Mouse (Mus musculus): ENCODE data around the gene Id3. TPM values are rescaled to one million over a fixed set of nuclear protein-coding genes. Genes with fewer than 3 reads are reported as not detected.

Gene Id3
- polyA plus RNA-seq, 1 experiment from 2014 or later = 441 TPM

DNA sequence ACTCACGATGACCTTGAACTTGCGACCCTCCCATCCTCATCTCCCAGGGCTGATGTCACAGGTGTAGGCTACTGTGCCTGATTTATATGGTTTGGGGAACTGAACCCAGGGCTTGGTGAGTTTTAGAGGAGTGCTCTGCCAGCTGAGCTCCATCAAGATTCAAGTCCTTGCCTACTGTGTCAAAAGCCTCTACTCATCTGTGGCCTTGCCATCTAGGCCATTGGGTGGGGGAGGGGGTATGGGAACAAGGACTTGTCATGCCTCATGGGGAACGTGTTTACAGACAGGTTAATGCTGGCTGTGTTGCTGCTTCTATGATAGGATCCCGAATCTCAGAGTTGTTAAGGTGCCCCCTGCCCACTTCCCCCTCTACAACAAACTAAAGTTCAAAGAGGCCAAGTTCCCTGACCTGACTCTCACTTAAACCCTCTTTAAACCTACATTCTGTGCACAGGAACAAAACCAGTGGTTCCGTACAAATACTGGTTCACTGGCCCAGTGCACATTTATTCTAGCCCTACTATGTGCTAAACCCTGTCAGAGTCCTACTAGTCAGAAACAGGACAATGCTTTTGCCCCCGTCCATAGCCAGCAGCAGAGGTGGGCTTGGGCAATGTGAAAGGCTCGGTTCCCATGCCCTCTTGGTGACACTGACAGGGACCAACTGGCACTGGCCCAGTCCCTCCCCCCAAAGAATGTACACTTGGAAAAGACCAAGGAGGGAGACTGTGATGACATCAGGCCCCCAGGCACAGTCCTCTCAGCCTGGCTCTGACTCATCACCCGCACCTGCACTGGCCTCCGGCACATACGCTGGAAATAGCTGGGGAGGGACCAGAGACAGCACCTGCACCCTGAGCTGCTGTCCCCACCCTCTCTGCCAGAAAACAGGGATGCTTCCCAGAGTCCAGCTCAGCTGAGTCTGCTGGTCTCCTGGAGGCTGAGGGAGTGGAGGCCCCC lies 33.1 kb upstream of the Id3 start:
- no peak overlapping the region for H3K9ac ChIP-seq
- H3K9me3 ChIP-seq (replicated peaks) = no peaks in the 10 kb centered on the region
- H3K27me3 ChIP-seq = no peaks in the 10 kb centered on the region
- no peak overlapping the region for H3K4me3 ChIP-seq (replicated peaks)
- WGBS = 70% methylated on average over 10 of the region's 10 CpGs
- ATAC-seq (ENCODE audit: insufficient number of reproducible peaks, low FRiP score, low TSS enrichment, low read depth) = no peak
- H3K36me3 ChIP-seq = no peaks in the 10 kb centered on the region
- H3K4me2 ChIP-seq (replicated peaks) = no peak overlapping the region
- H3K4me1 ChIP-seq = peaks cover 22% of the 10 kb centered on the region
- no peak overlapping the region for H3K27ac ChIP-seq (replicated peaks)

DNA sequence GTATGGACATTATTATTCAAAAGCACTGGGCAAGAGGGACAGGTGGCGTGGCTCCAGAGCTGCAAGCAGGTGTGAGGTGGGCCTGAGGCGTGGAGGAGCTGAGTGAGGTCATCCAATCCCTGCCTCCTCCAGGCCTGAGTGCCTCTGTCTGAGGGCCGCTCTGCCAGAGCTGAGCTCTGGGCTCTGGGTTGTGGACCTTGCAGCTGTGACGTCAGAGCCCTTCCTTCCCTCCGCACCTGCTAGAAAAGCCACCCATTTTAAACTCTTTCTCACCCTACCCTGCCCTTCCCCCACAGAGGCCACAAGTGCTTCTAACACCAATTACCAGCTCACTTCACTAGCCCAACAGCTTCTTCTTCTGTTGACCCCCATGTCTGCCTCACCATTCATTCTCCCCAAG lies 31.0 kb upstream of the Id3 start:
- Histone ChIP-seq H3K4me2 (replicated peaks) (no peak overlapping the region), H3K4me1 (peaks cover 23% of the 10 kb centered on the region), H3K9ac (no peak overlapping the region), H3K27me3 (no peaks in the 10 kb centered on the region), H3K4me3 (replicated peaks) (no peak overlapping the region), H3K36me3 (no peaks in the 10 kb centered on the region), H3K9me3 (replicated peaks) (no peaks in the 10 kb centered on the region), H3K27ac (replicated peaks) (no peak overlapping the region)
- WGBS = 65% methylated on average over 5 of the region's 5 CpGs
- no peak for ATAC-seq (ENCODE audit: insufficient number of reproducible peaks, low FRiP score, low TSS enrichment, low read depth)

DNA sequence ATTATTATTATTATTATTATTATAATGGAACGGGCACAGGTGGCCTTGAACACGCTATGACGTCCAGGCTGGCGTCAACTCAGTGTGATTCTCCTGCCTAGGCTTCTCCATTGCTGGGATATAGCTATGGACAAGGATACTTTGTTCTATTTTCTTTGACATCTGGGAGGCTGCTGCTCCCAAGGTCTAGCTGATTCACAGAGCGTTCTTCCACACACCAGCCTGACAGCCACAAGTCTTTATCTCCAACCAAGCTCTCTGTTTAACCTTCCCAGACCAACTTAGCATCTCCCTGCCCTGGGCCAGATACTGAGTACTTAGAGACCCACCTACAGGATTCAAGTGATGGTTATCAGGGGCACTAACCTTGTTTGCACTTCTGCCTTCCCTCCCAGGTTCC lies 28.6 kb upstream of the Id3 start:
- H3K27ac ChIP-seq (replicated peaks) = no peak overlapping the region
- H3K4me2 ChIP-seq (replicated peaks) = no peak overlapping the region
- H3K27me3 ChIP-seq = no peaks in the 10 kb centered on the region
- WGBS = 79% methylated on average over 5 of the region's 5 CpGs
- no peaks in the 10 kb centered on the region for H3K9me3 ChIP-seq (replicated peaks)
- peaks cover 34% of the 10 kb centered on the region for H3K4me1 ChIP-seq
- H3K4me3 ChIP-seq (replicated peaks) = no peak overlapping the region
- H3K9ac ChIP-seq = no peak overlapping the region
- ATAC-seq (ENCODE audit: insufficient number of reproducible peaks, low FRiP score, low TSS enrichment, low read depth) = no peak
- H3K36me3 ChIP-seq = no peaks in the 10 kb centered on the region

DNA sequence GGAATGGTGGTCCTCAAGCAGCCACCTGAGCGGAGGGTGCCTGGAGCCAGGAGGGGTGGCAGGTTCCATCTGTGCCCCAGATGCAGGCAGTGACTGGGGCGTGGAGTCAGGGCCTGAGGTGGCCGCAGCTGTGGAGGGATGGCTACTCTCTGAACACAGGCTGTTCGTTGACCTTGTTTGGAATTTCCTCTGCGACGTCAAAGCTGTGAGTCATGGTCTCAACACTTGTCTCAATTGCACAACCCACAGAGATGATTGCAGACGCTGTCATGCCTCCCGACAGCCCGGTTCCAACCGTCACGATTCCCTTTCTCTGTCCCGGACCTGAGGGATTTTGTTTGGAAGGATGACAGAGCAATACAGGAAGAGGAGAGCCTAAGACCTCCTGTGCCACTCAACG lies 26.3 kb upstream of the Id3 start:
- Histone ChIP-seq H3K4me1 (peaks cover 31% of the 10 kb centered on the region), H3K36me3 (no peaks in the 10 kb centered on the region), H3K4me3 (replicated peaks) (no peak overlapping the region), H3K27ac (replicated peaks) (no peak overlapping the region), H3K27me3 (no peaks in the 10 kb centered on the region), H3K9me3 (replicated peaks) (no peaks in the 10 kb centered on the region), H3K4me2 (replicated peaks) (no peak overlapping the region), H3K9ac (no peak overlapping the region)
- WGBS = 29% methylated on average over 13 of the region's 13 CpGs
- ATAC-seq (ENCODE audit: insufficient number of reproducible peaks, low FRiP score, low TSS enrichment, low read depth) = no peak

DNA sequence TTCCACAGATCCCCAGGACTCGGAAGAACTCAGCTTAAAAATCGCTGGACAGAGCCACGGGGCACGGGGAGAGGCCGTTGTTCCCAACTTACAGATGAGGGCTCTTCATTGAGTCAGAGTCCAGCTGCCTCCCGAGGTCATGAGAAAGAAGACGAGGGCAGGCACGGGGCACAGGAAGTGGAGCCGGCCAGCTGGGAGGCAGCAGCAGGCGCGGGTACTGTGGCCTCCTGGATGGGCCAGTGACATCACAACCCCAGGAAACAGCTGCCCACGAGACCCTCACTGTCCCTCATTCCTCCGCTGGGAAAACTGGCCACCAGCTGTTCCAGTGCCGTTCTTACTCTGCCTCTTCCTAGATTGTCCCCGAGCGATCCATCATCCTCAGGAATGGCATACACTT lies 23.3 kb upstream of the Id3 start:
- 27% methylated on average over 16 of the region's 16 CpGs for WGBS
- Histone ChIP-seq H3K9me3 (replicated peaks) (no peaks in the 10 kb centered on the region), H3K4me3 (replicated peaks) (no peak overlapping the region), H3K36me3 (no peaks in the 10 kb centered on the region), H3K27ac (replicated peaks) (no peak overlapping the region; the same call in 1 of the 2 replicates), H3K27me3 (no peaks in the 10 kb centered on the region), H3K9ac (no peak overlapping the region), H3K4me1 (peaks cover 26% of the 10 kb centered on the region), H3K4me2 (replicated peaks) (no peak overlapping the region)
- no peak for ATAC-seq (ENCODE audit: insufficient number of reproducible peaks, low FRiP score, low TSS enrichment, low read depth)

DNA sequence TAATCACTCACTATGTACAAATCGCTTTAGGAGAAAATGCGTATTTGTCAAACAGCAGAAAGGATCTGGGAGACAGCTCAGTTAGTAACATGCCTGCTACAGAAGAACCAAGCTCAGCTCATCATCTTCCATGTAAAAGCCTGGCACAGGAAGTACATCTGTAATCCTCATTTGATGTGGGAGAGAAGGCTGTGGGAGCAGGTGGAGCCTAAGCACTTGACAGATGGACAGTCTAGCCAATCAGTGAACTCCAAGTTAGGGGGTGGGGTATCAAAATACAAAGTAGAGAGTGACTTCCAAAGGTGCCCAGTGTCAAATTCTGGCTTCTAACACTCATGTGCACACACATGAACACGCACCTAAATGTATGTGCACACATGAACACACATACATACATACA lies 22.1 kb upstream of the Id3 start:
- no peak overlapping the region for H3K4me2 ChIP-seq (replicated peaks)
- 94% methylated on average over 3 of the region's 3 CpGs for WGBS
- no peaks in the 10 kb centered on the region for H3K36me3 ChIP-seq
- H3K9ac ChIP-seq = no peak overlapping the region
- H3K4me3 ChIP-seq (replicated peaks) = no peak overlapping the region
- no peaks in the 10 kb centered on the region for H3K27me3 ChIP-seq
- no peak for ATAC-seq (ENCODE audit: insufficient number of reproducible peaks, low FRiP score, low TSS enrichment, low read depth)
- no peaks in the 10 kb centered on the region for H3K9me3 ChIP-seq (replicated peaks)
- H3K27ac ChIP-seq (replicated peaks) = no peak overlapping the region
- peaks cover 25% of the 10 kb centered on the region for H3K4me1 ChIP-seq

DNA sequence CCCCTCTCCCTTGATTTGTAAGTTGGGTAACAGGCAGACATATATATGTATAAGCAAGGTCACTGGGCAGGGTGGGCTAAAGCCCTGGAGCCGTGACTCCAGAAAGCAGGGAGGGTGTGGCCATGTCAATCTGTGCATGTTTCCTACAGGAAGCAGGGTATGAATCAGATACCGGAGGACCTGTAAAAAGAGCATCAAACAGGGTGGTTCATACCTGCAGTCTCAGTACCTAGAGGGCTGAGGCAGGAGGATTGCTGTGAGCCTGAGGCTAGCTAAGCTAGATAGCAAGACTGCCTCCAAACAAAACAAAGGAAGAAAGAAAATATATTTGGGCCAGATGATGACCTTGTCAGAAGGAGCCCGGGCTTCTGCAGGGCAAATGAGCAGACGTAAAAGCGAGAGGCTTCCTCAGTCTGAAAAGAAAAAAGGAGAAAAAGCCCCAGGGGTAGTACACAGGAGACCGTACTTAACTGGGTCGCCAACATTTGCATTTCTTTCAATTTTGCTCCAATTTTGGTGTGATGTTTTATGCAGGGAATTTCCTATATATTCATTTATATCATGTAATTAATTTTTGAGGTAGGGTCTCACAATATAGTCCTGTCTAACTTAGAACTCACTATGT lies 21.3 kb upstream of the Id3 start:
- Histone ChIP-seq H3K27ac (replicated peaks) (no peak overlapping the region), H3K9ac (no peak overlapping the region), H3K9me3 (replicated peaks) (no peaks in the 10 kb centered on the region), H3K27me3 (no peaks in the 10 kb centered on the region), H3K4me1 (peaks cover 20% of the 10 kb centered on the region), H3K36me3 (no peaks in the 10 kb centered on the region), H3K4me2 (replicated peaks) (no peak overlapping the region), H3K4me3 (replicated peaks) (no peak overlapping the region)
- WGBS = 74% methylated on average over 7 of the region's 7 CpGs
- ATAC-seq (ENCODE audit: insufficient number of reproducible peaks, low FRiP score, low TSS enrichment, low read depth) = no peak

DNA sequence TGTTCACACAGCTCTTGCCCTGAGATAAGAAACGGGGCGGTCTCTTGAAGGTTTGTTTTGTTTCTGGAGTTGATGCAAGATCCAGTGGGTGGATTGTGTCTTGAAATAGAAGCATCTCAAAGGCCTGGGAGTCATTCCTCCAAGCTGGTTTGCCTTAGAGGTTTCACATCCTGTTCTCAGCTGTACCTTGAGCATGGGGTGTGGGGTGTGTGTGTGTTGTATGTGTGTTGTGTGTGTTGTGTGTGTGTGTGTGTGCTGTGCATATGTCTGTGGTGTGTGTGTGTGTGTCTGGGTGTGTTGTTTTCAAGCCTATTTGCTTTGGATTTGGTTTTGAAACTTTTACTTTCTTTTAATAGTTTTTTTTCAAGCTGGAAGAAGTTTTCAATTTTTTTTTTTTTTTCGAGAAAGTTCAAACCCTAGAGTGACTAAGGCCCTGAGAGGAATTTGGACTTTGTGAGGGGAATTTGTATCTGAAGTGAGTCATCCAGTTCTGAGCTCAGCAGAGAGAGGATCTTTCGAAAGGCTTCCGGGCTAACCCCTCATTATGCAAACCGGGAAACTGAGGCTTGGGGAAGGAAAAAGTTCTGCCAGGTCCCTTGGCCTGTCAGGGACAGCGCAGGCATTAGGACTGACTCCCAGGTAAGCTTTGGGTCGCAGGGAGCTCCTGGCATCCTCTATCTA lies 20.0 kb upstream of the Id3 start:
- peaks cover 17% of the 10 kb centered on the region for H3K4me1 ChIP-seq
- H3K27ac ChIP-seq (replicated peaks) = peak overlapping the region; percentile 60; the same call in 1 of the 2 replicates
- no peaks in the 10 kb centered on the region for H3K9me3 ChIP-seq (replicated peaks)
- no peak overlapping the region for H3K4me3 ChIP-seq (replicated peaks)
- no peaks in the 10 kb centered on the region for H3K27me3 ChIP-seq
- H3K9ac ChIP-seq = no peak overlapping the region
- H3K4me2 ChIP-seq (replicated peaks) = no peak overlapping the region
- H3K36me3 ChIP-seq = no peaks in the 10 kb centered on the region
- no peak for ATAC-seq (ENCODE audit: insufficient number of reproducible peaks, low FRiP score, low TSS enrichment, low read depth)
- 50% methylated on average over 8 of the region's 8 CpGs for WGBS

DNA sequence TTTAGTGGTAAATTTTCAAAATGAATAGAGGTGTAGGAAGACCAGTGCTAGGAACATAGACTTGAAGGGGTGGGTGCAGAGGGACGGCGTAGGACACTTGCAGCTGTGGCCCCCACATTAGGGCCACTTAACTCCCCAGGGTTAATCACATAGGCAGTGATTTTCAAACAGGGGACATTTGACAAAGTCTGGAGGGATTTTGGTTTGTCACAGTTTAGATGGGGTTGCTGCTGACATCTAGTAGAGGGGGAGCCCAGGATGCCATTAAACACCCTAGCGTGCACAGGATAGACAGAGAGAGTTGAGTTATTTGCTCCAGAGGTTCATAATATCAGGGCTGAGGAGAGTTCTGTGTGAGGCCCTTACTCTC lies 19.5 kb upstream of the Id3 start:
- Histone ChIP-seq H3K9ac (no peak overlapping the region), H3K9me3 (replicated peaks) (no peaks in the 10 kb centered on the region), H3K27ac (replicated peaks) (no peak overlapping the region), H3K4me3 (replicated peaks) (no peak overlapping the region), H3K4me2 (replicated peaks) (no peak overlapping the region), H3K27me3 (no peaks in the 10 kb centered on the region), H3K36me3 (no peaks in the 10 kb centered on the region), H3K4me1 (peaks cover 13% of the 10 kb centered on the region)
- no peak for ATAC-seq (ENCODE audit: insufficient number of reproducible peaks, low FRiP score, low TSS enrichment, low read depth)
- 84% methylated on average over 3 of the region's 3 CpGs for WGBS

DNA sequence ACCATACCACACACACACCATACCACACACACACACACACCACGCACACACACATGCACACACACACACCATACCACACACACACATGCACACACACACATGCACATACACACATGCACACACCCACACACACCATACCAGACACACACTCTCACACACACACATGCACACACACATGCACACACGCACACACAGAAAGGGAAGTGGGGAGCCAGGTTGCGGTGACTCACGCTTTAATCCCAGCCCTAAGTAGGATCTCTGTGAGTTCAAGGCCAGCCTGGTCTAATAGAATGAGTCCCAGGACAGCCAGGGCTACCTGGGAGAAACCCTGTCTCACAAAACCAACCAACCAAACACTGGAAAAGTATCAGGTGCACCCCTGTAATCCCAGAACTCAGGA lies 18.7 kb upstream of the Id3 start:
- WGBS = 98% methylated on average over 4 of the region's 4 CpGs
- no peaks in the 10 kb centered on the region for H3K36me3 ChIP-seq
- no peaks in the 10 kb centered on the region for H3K27me3 ChIP-seq
- H3K9me3 ChIP-seq (replicated peaks) = no peaks in the 10 kb centered on the region
- no peak overlapping the region for H3K4me3 ChIP-seq (replicated peaks)
- peaks cover 6% of the 10 kb centered on the region; the same call in 1 of the 2 replicates for H3K4me1 ChIP-seq
- H3K27ac ChIP-seq (replicated peaks) = no peak overlapping the region
- no peak overlapping the region for H3K9ac ChIP-seq
- ATAC-seq (ENCODE audit: insufficient number of reproducible peaks, low FRiP score, low TSS enrichment, low read depth) = no peak
- H3K4me2 ChIP-seq (replicated peaks) = no peak overlapping the region

DNA sequence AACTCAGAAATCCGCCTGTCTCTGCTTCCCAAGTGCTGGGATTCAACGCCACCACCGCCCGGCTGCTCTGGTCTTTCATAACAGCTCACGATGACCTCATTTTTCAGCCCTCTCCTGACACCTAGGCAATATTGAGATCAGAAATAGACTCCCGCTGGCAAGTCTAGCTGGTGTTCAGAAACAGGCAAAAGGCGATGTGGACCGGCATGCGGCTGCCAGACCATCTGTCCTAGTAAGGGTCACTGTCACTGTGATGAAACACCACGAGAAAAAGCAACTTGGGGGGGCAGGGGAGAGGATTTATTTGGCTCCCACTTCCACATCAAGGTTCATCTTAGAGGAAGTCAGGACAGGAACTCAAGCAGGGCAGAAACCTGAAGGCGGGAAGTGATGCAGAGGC lies 17.8 kb upstream of the Id3 start:
- Histone ChIP-seq H3K4me3 (replicated peaks) (no peak overlapping the region), H3K9ac (no peak overlapping the region), H3K4me2 (replicated peaks) (no peak overlapping the region), H3K27me3 (no peaks in the 10 kb centered on the region), H3K36me3 (no peaks in the 10 kb centered on the region), H3K27ac (replicated peaks) (no peak overlapping the region), H3K4me1 (0 out of 2 replicates have a peak, but pooled peaks cover 3% of the 10 kb centered on the region), H3K9me3 (replicated peaks) (no peaks in the 10 kb centered on the region)
- 90% methylated on average over 11 of the region's 11 CpGs for WGBS
- ATAC-seq (ENCODE audit: insufficient number of reproducible peaks, low FRiP score, low TSS enrichment, low read depth) = no peak

All from embryonic facial prominence, embryonic 15.5 days (tissue).